Mouse (Mus musculus) embryonic facial prominence, embryonic 11.5 days (tissue): ENCODE data around the gene Gusb. TPM values are rescaled to one million over a fixed set of nuclear protein-coding genes. Genes with fewer than 3 reads are reported as not detected.
"Not testable (repeated sequence)": the region's sequence is repeated elsewhere in the genome, so short reads cannot be mapped to it uniquely, and the experiment has no call there.

ENCODE experiments used
- ATAC-seq: fragments of 200-750 bp; cut with Nextera tagmentation; replicated peaks from 2 replicates; pipeline ENCODE4 v1.8.0; 2017; ENCODE audit warnings: low read depth; ENCODE audit not compliant: insufficient number of reproducible peaks, low FRiP score, low TSS enrichment
- DNase-seq: peaks from one replicate; pipeline ENCODE4 v3.0.0-alpha.2; 2015; ENCODE audit warnings: low spot score
- H3K27ac ChIP-seq: fragments of 300-500 bp; sonication (generic); replicated peaks from 2 replicates; pipeline ENCODE4 v1.5.1; 2014; ENCODE audit warnings: mild to moderate bottlenecking, low read depth, low read length, control low read depth
- H3K27me3 ChIP-seq: fragments of 300-500 bp; sonication (generic); 2 replicates; pipeline ENCODE4 v1.6.1; 2014; ENCODE audit warnings: mild to moderate bottlenecking, low read length, moderate library complexity, mixed read lengths; ENCODE audit not compliant: control insufficient read depth, insufficient read depth
- H3K36me3 ChIP-seq: fragments of 300-500 bp; sonication (generic); replicated peaks from 2 replicates; pipeline ENCODE4 v1.6.1; 2014; ENCODE audit warnings: low read depth, mild to moderate bottlenecking, low read length, moderate library complexity, mixed read lengths; ENCODE audit not compliant: control insufficient read depth, insufficient read depth
- H3K4me1 ChIP-seq: fragments of 300-500 bp; sonication (generic); 2 replicates; pipeline ENCODE4 v1.6.1; 2014; ENCODE audit warnings: low read length, mixed read lengths; ENCODE audit not compliant: control insufficient read depth, insufficient read depth
- H3K4me2 ChIP-seq: fragments of 300-500 bp; sonication (generic); 2 replicates; pipeline ENCODE4 v1.6.1; 2014; ENCODE audit warnings: low read depth, mild to moderate bottlenecking, control low read depth, low read length, moderate library complexity
- H3K4me3 ChIP-seq: fragments of 300-500 bp; sonication (generic); 2 replicates; pipeline ENCODE4 v1.5.1; 2014; ENCODE audit warnings: low read depth, low read length, control low read depth
- H3K9ac ChIP-seq: fragments of 300-500 bp; sonication (generic); replicated peaks from 2 replicates; pipeline ENCODE4 v1.6.1; 2014; ENCODE audit warnings: mild to moderate bottlenecking, control low read depth, low read length
- H3K9me3 ChIP-seq: fragments of 300-500 bp; sonication (generic); replicated peaks from 2 replicates; pipeline ENCODE4 v1.6.1; 2016; ENCODE audit warnings: mild to moderate bottlenecking, low read length, inconsistent platforms, mixed read lengths; ENCODE audit not compliant: control insufficient read depth
- WGBS: fragments of 180-500 bp; shearing (Covaris S2); extraction: QIAGEN DNeasy Blood & Tissue Kit; methylation state at CpG from one replicate; pipeline ENCODE4 v1.1.7; 2014; 5-methylcytosine and 5-hydroxymethylcytosine counted together
- polyA plus RNA-seq: library from polyadenylated mRNA; unstranded; fragments of >200 nt; fragmentation: Nextera tagmentation; extraction: Ambion mirVana; gene quantifications from 2 replicates; pipeline ENCODE4 v1.2.1, GENCODE M21; 2014

The Gusb gene
- polyA plus RNA-seq, 1 experiment from 2014 or later, result 45.1 TPM

- Histone ChIP-seq H3K4me3 (no peak overlapping the region), H3K9ac (no peak overlapping the region), H3K27me3 (no peaks in the 10 kb centered on the region), H3K9me3 (no peaks in the 10 kb centered on the region), H3K36me3 (peaks cover 2% of the 10 kb centered on the region), H3K4me2 (no peak overlapping the region), H3K4me1 (no peaks in the 10 kb centered on the region), H3K27ac (no peak overlapping the region)
- ATAC-seq, result no peak
- WGBS, result 86% methylated on average over 7 of the region's 7 CpGs
- DNase-seq, result no peak
These were observed 43.3 kb upstream of the Gusb start for GRCm38 (mm10) chr5:130046100-130046499.

GRCm38 (mm10) chr5:130044201-130044695 lies 41.4 kb upstream of the Gusb start:
- peaks cover 2% of the 10 kb centered on the region for H3K36me3 ChIP-seq
- H3K27me3 ChIP-seq, result no peaks in the 10 kb centered on the region
- 79% methylated on average over 7 of the region's 7 CpGs for WGBS
- H3K4me1 ChIP-seq, result no peaks in the 10 kb centered on the region
- no peak overlapping the region for H3K9ac ChIP-seq
- H3K4me2 ChIP-seq, result no peak overlapping the region
- ATAC-seq (no peak), DNase-seq (peak; percentile 24)
- H3K4me3 ChIP-seq, result no peak overlapping the region
- no peak overlapping the region for H3K27ac ChIP-seq
- no peaks in the 10 kb centered on the region for H3K9me3 ChIP-seq

GRCm38 (mm10) chr5:130043741-130044140 lies 40.9 kb upstream of the Gusb start:
- Histone ChIP-seq H3K9ac (no peak overlapping the region), H3K4me3 (no peak overlapping the region), H3K36me3 (peaks cover 2% of the 10 kb centered on the region), H3K9me3 (no peaks in the 10 kb centered on the region), H3K4me2 (no peak overlapping the region), H3K4me1 (no peaks in the 10 kb centered on the region), H3K27ac (no peak overlapping the region), H3K27me3 (no peaks in the 10 kb centered on the region)
- ATAC-seq, result no peak
- WGBS, result 88% methylated on average over 3 of the region's 3 CpGs
- no peak for DNase-seq

GRCm38 (mm10) chr5:130041262-130041661 lies 38.4 kb upstream of the Gusb start:
- no peak for ATAC-seq
- H3K27ac ChIP-seq, result no peak overlapping the region
- no peaks in the 10 kb centered on the region for H3K27me3 ChIP-seq
- H3K4me3 ChIP-seq, result no peak overlapping the region
- H3K4me2 ChIP-seq, result no peak overlapping the region
- WGBS, result 89% methylated on average over 4 of the region's 4 CpGs
- no peaks in the 10 kb centered on the region for H3K4me1 ChIP-seq
- no peak for DNase-seq
- H3K9me3 ChIP-seq, result no peaks in the 10 kb centered on the region
- no peak overlapping the region for H3K9ac ChIP-seq
- H3K36me3 ChIP-seq, result no peaks in the 10 kb centered on the region; the same call in 1 of the 2 replicates

GRCm38 (mm10) chr5:130040797-130041196 lies 37.9 kb upstream of the Gusb start:
- H3K4me1 ChIP-seq, result no peaks in the 10 kb centered on the region

GRCm38 (mm10) chr5:130037752-130038455 lies 35.1 kb upstream of the Gusb start:
- no peak overlapping the region for H3K27ac ChIP-seq
- no peaks in the 10 kb centered on the region for H3K27me3 ChIP-seq
- no peaks in the 10 kb centered on the region; the same call in 1 of the 2 replicates for H3K36me3 ChIP-seq
- DNase-seq (peak; percentile 80), ATAC-seq (no peak)
- WGBS, result 64% methylated on average over 19 of the region's 19 CpGs
- H3K4me1 ChIP-seq, result no peaks in the 10 kb centered on the region
- H3K4me2 ChIP-seq, result no peak overlapping the region
- H3K9me3 ChIP-seq, result no peaks in the 10 kb centered on the region
- H3K4me3 ChIP-seq, result no peak overlapping the region
- no peak overlapping the region for H3K9ac ChIP-seq

More at GRCm38 (mm10) chr5:130040797-130041196, 37.9 kb upstream of the Gusb start:
- ATAC-seq (no peak), DNase-seq (no peak)
- Histone ChIP-seq H3K36me3 (no peaks in the 10 kb centered on the region; the same call in 1 of the 2 replicates), H3K27ac (no peak overlapping the region), H3K9ac (no peak overlapping the region), H3K27me3 (no peaks in the 10 kb centered on the region), H3K9me3 (no peaks in the 10 kb centered on the region), H3K4me2 (no peak overlapping the region), H3K4me3 (no peak overlapping the region)
- 92% methylated on average over 4 of the region's 4 CpGs for WGBS

- H3K36me3 ChIP-seq, H3K9ac ChIP-seq, ATAC-seq, DNase-seq, H3K4me1 ChIP-seq, H3K27ac ChIP-seq, H3K4me3 ChIP-seq, H3K9me3 ChIP-seq, H3K4me2 ChIP-seq, H3K27me3 ChIP-seq: not testable (repeated sequence)
- WGBS, result 69% methylated on average over 2 of the region's 2 CpGs
These were observed 33.5 kb upstream of the Gusb start for GRCm38 (mm10) chr5:130036300-130036699.

GRCm38 (mm10) chr5:130033869-130034268 lies 31.0 kb upstream of the Gusb start:
- no peak overlapping the region for H3K4me2 ChIP-seq
- 89% methylated on average over 2 of the region's 2 CpGs for WGBS
- H3K4me3 ChIP-seq, result no peak overlapping the region
- no peak for DNase-seq
- no peak overlapping the region for H3K27ac ChIP-seq
- H3K36me3 ChIP-seq, result no peaks in the 10 kb centered on the region
- no peaks in the 10 kb centered on the region for H3K27me3 ChIP-seq
- H3K4me1 ChIP-seq, result no peaks in the 10 kb centered on the region
- no peak for ATAC-seq
- H3K9me3 ChIP-seq, result no peaks in the 10 kb centered on the region
- no peak overlapping the region for H3K9ac ChIP-seq
